Mouse (Mus musculus): Measurements from ENCODE around the gene Cltc. TPM values are rescaled to one million over a fixed set of nuclear protein-coding genes. Genes with fewer than 3 reads are reported as not detected.

Cltc gene
- total and polyA plus RNA-seq, 3 experiments, result 63.2 to 147 (median 143) TPM

GRCm38 (mm10) chr11:86737301-86738000 lies 19.9 kb downstream of the Cltc start:
- no peak overlapping the region for H3K27ac ChIP-seq
- DNase-seq, result no peak
- intact Hi-C loops (cut with DNase I), result no loop called here
- TF ChIP-seq CTCF (IDR thresholded peaks at IDR 0.05) (no peak), EP300 (IDR thresholded peaks at IDR 0.05; ENCODE audit: insufficient read depth, low read depth, low read length) (no peak), POLR2A (IDR thresholded peaks at IDR 0.05; ENCODE audit: insufficient read depth, low read depth, low read length) (no peak)
- no peaks in the 10 kb centered on the region for H3K27me3 ChIP-seq (ENCODE audit: control insufficient read depth, insufficient read depth, low read length)
- no peak overlapping the region for H3K9ac ChIP-seq (ENCODE audit: low read depth, low read length)
- H3K4me1 ChIP-seq (ENCODE audit: control insufficient read depth, insufficient read depth, low read length), result peaks cover 5% of the 10 kb centered on the region
- 65% methylated on average over 8 of the region's 8 CpGs for WGBS
- no peak overlapping the region for H3K4me3 ChIP-seq
- H3K36me3 ChIP-seq (ENCODE audit: control insufficient read depth, insufficient read depth, low read length), result peaks cover 51% of the 10 kb centered on the region
- H3K79me2 ChIP-seq (replicated peaks; ENCODE audit: control insufficient read depth, insufficient read depth, low read length), result peaks cover 3% of the 10 kb centered on the region; the same call in 1 of the 2 replicates

- TF ChIP-seq CTCF (IDR thresholded peaks at IDR 0.05) (no peak), POLR2A (IDR thresholded peaks at IDR 0.05; ENCODE audit: insufficient read depth, low read depth, low read length) (no peak), EP300 (IDR thresholded peaks at IDR 0.05; ENCODE audit: insufficient read depth, low read depth, low read length) (no peak)
- Histone ChIP-seq H3K36me3 (ENCODE audit: control insufficient read depth, insufficient read depth, low read length) (peaks cover 60% of the 10 kb centered on the region), H3K27ac (peak overlapping the region; percentile 64), H3K27me3 (ENCODE audit: control insufficient read depth, insufficient read depth, low read length) (no peaks in the 10 kb centered on the region), H3K4me3 (no peak overlapping the region), H3K9ac (ENCODE audit: low read depth, low read length) (no peak overlapping the region), H3K79me2 (replicated peaks; ENCODE audit: control insufficient read depth, insufficient read depth, low read length) (peaks cover 5% of the 10 kb centered on the region; the same call in 1 of the 2 replicates), H3K4me1 (ENCODE audit: control insufficient read depth, insufficient read depth, low read length) (peaks cover 5% of the 10 kb centered on the region)
- 53% methylated on average over 4 of the region's 4 CpGs for WGBS
- intact Hi-C loops (cut with DNase I), result no loop called here
- no peak for DNase-seq
These were observed 22.4 kb downstream of the Cltc start for GRCm38 (mm10) chr11:86734993-86735392.

GRCm38 (mm10) chr11:86734241-86734939 lies 23.0 kb downstream of the Cltc start:
- Histone ChIP-seq H3K36me3 (ENCODE audit: control insufficient read depth, insufficient read depth, low read length) (peaks cover 58% of the 10 kb centered on the region), H3K4me3 (no peak overlapping the region), H3K4me1 (ENCODE audit: control insufficient read depth, insufficient read depth, low read length) (peaks cover 5% of the 10 kb centered on the region), H3K27me3 (ENCODE audit: control insufficient read depth, insufficient read depth, low read length) (no peaks in the 10 kb centered on the region), H3K9ac (ENCODE audit: low read depth, low read length) (no peak overlapping the region), H3K79me2 (replicated peaks; ENCODE audit: control insufficient read depth, insufficient read depth, low read length) (peaks cover 5% of the 10 kb centered on the region; the same call in 1 of the 2 replicates), H3K27ac (peak overlapping the region; percentile 64)
- TF ChIP-seq POLR2A (IDR thresholded peaks at IDR 0.05; ENCODE audit: insufficient read depth, low read depth, low read length) (no peak), CTCF (IDR thresholded peaks at IDR 0.05) (no peak), EP300 (IDR thresholded peaks at IDR 0.05; ENCODE audit: insufficient read depth, low read depth, low read length) (no peak)
- DNase-seq, result no peak
- intact Hi-C loops (cut with DNase I), result no loop called here
- 53% methylated on average over 10 of the region's 10 CpGs for WGBS

- intact Hi-C loops (cut with DNase I), result loop anchor here (2.0 kb wide), 1 partner anchor 25 kb away; the partner anchor contains the start of gene Cltc
- Histone ChIP-seq H3K4me3 (no peak overlapping the region), H3K79me2 (replicated peaks; ENCODE audit: control insufficient read depth, insufficient read depth, low read length) (peaks cover 3% of the 10 kb centered on the region; the same call in 1 of the 2 replicates), H3K9ac (ENCODE audit: low read depth, low read length) (no peak overlapping the region; the same call in 1 of the 2 replicates), H3K27ac (peak overlapping the region; percentile 90), H3K36me3 (ENCODE audit: control insufficient read depth, insufficient read depth, low read length) (peaks cover 54% of the 10 kb centered on the region), H3K4me1 (ENCODE audit: control insufficient read depth, insufficient read depth, low read length) (peaks cover 4% of the 10 kb centered on the region), H3K27me3 (ENCODE audit: control insufficient read depth, insufficient read depth, low read length) (no peaks in the 10 kb centered on the region)
- TF ChIP-seq POLR2A (IDR thresholded peaks at IDR 0.05; ENCODE audit: insufficient read depth, low read depth, low read length) (0 out of 2 replicates have a peak, but pooled peaks have one; percentile 36), EP300 (IDR thresholded peaks at IDR 0.05; ENCODE audit: insufficient read depth, low read depth, low read length) (peak; percentile 69; the same call in 1 of the 2 replicates), CTCF (IDR thresholded peaks at IDR 0.05) (no peak)
- 63% methylated on average over 2 of the region's 2 CpGs for WGBS
- peak in 1 of 2 experiments; percentile 42 for DNase-seq
These were observed 25.9 kb downstream of the Cltc start for GRCm38 (mm10) chr11:86731443-86731842.

DNA sequence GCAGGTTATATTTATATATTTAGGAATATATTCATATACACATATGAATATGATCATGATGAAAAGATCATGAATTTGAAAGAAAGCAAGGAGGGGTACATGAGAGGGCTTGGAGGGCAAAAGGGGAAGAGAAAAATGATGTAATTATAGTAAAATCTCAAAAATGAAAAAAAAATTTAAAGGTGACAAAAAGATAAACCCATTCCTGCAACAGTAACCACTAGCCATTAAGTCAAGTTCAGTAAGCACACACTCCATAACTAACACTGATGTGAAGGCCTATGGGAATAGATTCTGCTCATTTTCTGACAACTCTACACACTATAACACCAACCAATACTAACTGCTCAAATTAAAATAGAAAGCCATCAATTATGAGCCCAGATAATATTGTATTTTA lies 31.8 kb downstream of the Cltc start:
- no peak overlapping the region for H3K27ac ChIP-seq
- TF ChIP-seq EP300 (IDR thresholded peaks at IDR 0.05; ENCODE audit: insufficient read depth, low read depth, low read length), result no peak
- no peak for TF ChIP-seq CTCF (IDR thresholded peaks at IDR 0.05)
- TF ChIP-seq POLR2A (IDR thresholded peaks at IDR 0.05; ENCODE audit: insufficient read depth, low read depth, low read length), result no peak
- H3K27me3 ChIP-seq (ENCODE audit: control insufficient read depth, insufficient read depth, low read length), result no peaks in the 10 kb centered on the region
- no peak for DNase-seq
- H3K4me3 ChIP-seq, result no peak overlapping the region
- H3K79me2 ChIP-seq (replicated peaks; ENCODE audit: control insufficient read depth, insufficient read depth, low read length), result no peaks in the 10 kb centered on the region; the same call in none of the 2 replicates
- no peak overlapping the region for H3K9ac ChIP-seq (ENCODE audit: low read depth, low read length)
- no peaks in the 10 kb centered on the region for H3K4me1 ChIP-seq (ENCODE audit: control insufficient read depth, insufficient read depth, low read length)
- peaks cover 40% of the 10 kb centered on the region for H3K36me3 ChIP-seq (ENCODE audit: control insufficient read depth, insufficient read depth, low read length)
- intact Hi-C loops (cut with DNase I), result no loop called here

Data from heart, adult 2 months (tissue).